Mouse (Mus musculus) retina, postnatal 7 days (tissue): Measurements from ENCODE around the gene Faah.
A peak's percentile ranks its signal among the peaks of the same experiment; 100 is the strongest.

ENCODE experiments used
- DNase-seq: peaks from one replicate; pipeline ENCODE4 v3.0.0-alpha.2; 2012; ENCODE audit warnings: low read depth, low spot score

Gene Faah

DNA sequence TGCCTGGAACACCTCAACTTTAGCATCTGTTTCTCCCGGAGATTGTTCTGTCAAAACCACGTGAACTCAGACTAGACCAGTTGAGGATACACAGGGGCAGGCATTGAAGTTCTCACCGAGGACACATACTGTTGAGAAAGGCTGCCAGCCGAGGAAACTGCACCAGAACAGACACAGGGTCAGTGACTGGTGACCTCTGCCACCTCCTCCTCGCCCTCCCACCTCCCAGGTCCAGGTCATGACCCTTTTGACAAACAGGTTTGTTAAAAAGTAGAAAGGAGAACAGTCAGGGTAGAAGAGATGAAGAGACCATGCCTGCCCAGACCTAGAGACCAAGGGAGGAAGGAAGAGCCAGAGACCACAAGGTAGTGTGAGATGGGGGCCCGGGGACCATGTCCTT lies 17.1 kb downstream of the Faah start:
- no peak for DNase-seq

DNA sequence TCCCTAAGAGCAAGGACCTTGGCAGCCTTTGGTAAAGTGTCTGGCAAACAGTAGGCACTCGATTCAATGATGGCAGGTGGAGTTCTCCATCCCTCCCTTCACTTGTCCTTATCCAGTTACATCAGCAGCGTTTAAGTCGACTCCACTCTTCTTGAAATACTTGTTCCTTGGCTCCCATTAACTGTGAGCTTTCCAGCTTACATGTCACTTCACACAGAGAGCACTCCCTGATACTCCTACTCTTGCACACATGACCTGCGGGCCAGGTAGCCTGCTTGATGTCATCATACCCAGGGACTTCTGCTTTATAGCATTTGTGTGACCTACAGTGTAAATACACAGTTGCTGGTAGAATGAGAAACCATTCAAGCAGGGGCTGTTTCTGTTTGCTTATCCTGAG lies 21.0 kb downstream of the Faah start:
- no peak for DNase-seq

DNA sequence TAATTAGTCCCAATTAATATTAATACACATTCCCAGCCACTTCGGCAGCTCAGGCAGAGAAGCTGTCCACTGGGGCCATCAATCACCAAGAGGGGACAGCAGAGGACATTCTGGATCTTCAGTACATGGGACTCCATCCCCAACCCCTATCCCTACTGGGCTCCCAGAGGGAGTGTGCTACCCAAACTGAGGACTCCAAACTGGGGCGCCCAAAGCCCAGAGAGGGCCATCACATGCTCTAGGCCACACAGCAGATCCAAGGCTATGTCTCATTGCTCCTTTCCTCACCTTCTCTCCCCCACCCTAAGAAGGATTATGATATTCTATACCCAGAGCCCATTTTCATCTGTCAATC lies 22.4 kb downstream of the Faah start:
- no peak for DNase-seq

DNA sequence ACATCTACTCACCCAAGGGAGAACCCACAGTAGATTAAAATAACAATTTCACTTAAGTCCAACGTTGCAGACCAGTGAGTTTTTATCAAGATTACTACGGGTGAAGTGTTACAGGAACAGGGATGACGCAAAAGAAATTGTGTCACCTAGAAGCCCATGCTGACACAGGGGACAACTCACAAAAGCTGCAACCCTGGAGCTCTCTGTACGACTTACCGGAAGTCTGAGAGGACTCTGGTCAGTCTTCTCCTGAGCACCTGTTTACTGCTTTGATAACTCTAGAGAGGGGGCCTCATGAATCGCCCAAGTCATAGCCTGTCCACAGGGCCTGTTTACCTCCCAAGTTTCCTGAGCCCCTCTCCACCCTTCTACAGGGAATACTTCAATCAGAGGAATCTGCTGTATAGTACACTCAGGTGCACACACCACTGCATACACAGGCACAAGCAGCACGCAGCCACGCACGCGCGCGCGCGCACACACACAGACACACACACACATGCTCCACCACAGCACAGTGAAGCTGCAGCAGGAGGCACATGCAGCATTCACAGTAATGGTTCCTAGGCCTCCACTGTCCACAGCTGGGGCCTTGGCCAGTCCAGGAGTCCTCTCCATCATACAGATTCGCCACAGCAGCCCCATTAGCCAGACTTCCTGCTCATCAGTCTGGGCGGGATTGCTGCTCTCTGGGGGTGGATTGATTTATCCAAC lies 22.9 kb downstream of the Faah start:
- no peak for DNase-seq

DNA sequence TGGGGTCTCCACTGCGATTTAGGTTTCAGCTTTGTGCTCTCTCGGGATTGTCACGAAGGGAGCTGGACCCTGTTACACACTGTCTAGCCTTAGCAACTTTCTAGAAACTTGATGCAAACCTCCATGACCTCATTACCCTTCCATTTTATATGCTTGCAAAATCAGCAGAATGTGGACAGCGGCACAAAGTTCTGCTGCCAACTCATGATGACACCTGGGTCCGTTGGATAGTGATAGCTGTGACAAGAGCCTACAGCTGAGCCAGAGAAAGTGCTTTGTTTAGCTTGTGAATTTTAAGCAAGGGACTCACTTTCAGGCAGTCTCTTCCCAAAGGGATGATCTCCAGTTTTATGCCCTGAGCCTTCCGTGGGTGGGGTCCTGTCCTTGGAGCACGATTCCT lies 28.3 kb downstream of the Faah start:
- no peak for DNase-seq

DNA sequence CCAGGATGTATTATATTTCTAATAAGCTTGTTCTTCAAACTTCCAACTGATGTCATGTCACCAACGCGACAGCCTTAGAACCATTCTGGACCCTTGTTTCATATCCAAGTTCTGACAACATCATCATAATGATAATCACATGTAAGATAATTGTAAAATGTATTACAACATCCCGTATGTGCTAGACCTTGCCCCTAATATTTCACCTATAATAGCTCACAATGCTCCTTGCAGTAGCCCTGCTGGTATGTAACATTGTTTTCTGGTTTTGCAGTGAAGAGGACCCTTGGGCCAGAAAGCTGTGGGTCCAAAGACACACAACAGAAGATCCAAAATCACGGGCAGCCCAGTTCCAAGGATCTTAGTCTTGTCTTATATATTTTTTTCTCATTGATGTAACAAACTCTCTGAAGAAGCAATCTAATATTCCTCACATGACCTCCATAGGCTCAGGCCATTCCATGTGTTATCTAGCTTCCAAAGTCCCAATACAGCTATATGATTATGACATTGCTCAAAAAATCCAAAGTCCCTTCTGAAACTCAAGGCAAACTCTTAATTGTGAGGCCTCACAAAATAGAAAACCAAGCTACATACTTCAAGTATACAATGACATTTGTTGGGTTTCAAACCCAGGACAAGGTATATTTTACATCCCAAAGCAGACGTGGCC lies 29.7 kb downstream of the Faah start:
- no peak for DNase-seq

DNA sequence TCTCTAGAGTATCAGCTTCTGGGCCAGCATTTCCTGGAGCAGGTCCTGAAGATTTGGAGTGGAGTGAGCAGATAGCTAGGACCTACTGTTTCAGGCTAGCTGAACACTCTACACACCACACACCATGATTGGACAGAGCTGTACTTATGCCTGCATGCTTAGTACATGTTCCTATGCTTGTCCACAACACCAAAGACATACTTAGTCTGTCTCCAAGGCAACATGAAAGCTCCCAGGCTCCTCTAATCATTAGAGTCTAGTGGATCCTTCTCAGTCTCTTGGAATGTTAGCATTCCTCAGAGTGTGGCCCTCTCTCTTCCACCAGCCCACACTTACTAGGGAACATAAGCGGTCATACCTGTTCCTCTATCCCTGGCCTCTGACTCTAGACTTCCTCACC lies 30.3 kb downstream of the Faah start:
- no peak for DNase-seq

DNA sequence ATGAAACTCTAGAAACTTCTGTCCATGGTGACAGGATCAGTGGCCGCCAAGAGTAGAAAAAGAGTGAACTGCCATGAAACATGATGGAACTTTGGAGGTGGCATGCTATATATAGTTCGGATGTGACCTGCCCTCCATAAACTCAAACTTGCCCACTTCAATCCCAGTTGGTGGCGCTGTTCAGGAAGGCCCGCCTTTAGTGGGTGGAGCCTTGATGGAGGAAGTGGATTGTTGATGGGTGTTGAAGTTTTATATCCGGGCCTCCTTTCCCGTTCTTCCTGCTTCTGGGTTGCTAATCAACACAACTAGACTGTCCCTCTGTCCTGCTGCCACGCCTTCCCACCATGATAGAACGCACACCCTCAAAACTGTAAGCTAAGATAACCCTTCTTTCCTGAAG lies 32.8 kb downstream of the Faah start:
- no peak for DNase-seq

DNA sequence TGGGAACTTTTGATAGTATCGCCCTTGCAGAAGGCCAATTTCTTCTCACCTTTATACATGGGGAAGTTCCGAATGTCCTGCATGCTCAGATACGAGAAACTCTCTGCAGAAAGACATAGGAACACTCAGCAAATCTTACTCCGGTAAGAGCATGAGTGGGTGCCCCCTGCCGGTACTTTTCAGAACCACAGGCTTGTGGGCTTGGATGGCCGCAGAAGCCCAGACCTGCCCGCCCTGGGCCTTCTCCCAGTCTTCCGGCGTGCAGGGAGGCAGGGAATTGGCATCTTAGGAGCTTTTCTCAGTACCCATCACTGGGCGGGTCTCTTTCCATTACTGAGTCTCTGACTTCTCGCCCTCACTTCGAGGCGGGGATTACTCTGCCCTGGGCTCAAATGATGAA lies 33.6 kb downstream of the Faah start:
- DNase-seq, result peak; percentile 72

DNA sequence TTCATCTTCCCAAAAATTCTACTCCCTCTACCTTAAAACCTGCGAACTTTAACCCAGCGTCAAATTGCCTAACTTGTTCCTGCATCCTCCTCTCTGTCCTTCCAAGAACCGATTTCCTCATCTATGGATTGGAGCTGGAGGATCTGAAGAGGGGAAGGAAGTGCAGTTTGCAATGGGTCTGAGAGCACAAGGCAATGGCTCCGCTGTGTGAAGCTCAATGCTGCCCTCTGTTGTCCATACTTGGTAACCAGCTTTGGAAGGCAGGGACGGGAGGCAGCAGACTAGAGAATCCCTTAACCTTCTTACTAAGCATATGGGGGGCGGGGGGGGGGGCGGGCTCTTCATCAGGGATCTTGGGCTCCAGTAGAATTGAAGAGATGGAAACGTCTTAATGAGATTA lies 37.0 kb downstream of the Faah start:
- DNase-seq, result peak; percentile 90

DNA sequence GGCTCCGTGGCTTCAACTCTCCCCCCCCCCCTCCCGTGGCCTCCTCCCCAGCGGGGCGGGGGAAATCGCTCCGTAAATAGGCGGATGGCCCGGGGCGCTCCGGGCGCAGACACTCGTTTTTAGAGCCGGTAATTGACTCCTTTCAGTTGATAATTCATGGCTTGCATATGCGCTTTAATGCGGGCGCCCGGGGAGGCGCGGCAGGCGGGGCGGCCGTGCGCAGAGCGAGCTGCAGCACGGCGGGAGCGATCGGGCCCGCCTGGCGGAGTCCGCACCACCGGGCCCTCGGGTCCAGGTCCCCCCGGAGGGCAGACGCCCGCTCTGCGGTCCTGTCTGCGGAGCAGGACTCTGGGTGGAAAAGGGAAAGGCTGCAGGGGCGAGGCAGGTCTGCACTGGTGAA lies 38.3 kb downstream of the Faah start:
- DNase-seq, result no peak

DNA sequence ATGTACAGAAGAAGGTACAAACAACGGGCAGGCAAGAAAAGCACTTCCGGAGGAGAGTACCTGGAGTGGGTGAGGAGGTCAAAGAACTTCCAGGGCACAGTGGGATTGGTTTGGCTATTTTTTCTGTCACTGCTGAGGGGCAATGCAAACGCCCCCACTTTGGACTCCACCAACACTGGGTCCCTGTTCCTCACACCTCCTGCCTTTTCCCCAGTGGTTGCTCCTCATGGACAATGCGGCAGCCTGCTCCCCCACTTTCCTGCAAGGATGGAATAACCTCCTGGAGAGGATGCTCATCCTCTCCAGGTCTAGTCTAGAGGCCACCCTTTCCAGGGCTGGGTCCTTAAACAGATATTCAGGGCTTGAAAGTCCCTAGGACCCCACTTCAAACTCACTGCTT lies 38.8 kb downstream of the Faah start:
- no peak for DNase-seq

DNA sequence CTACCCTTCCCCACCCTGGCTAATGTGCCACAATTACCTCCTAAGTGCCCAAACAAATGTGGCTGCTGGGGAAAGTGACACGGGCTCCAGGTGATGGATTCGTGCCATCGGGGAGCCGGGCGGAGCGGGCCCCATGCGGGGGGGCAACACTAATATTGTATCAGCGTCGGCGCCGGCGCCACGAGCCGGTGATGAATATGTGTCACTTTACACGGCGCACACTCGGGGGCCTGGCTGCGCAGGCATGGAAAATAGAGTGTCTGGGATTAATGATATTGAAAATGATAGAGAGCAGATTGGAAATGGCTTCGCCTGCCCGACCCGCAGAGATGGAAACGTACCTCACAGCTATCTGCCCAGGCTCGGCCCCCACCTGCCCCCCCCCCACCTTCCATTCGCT lies 45.2 kb downstream of the Faah start:
- DNase-seq, result no peak

DNA sequence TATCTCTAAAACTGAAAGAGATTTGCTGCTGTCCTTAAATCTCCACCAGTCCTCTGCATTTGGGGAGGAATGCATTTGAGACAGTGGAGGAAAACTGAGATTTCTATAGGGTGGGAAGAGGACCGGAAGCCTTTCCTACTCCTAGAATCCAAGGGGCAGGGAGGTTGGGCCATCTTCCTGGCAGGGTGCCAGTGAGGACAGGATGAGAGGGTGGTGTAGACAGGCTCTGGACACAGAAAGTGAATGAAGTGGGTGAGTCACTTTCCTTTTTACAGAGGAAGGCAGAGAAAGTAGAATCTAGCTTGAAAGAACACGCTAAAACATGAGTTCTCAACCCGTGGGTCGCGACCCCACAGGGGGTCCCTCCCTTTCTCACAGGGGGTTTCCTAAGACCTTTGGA lies 53.3 kb downstream of the Faah start:
- DNase-seq, result no peak

DNA sequence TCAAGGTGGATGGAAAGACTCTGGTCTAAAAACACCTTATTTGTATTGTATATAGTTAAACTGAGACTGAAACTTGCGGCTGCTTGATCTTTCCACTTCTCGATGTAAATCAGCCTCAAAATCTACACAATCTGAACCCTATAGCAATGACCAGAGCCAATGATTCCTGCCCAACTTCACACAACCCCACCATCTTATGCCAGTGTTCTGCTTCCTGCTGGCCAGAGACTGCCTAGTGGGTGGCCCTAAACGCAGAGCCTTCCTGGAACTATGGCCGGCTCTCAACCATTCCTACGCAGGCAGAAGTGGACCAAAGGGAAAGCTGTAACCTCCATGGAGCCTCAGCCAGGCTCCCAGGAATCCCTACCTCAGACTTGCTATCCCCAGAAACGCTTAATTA lies 54.0 kb downstream of the Faah start:
- DNase-seq, result no peak

DNA sequence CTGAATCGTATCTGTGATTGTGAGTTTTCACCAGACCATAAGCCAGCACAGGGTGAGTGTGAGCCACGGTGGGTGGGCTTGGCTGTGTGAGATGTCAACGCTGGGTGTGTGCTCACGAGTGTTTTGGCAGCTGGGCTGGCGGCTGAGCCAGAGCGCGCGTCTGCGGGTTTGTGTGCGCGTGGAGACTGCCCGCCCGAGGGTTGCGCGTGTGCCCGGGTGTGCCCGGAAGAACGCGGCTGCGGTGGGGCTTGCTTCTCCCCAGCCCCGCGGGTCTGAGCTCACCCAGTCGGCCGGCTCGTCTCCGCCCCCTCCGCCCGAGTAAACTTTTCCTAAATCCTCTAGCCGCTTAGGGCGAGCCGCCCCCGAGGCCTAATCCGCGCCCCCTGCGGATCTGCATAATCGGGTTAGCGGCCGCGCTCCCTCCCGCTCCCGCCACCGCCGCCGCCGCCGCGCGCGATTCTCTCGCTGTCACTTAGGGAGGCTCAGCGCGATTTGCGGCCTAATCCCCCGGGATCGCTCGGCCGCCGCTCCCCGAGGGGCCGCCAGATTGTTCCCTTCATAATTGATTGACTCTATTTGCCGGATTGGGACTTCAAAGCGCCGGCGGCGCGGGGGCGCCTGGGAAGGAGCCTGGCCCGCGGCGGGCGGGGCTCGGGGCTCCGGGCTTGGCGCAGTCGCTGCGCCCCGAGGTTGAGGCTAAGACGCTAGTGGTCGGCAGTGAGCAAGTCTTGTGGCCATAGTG lies 54.9 kb downstream of the Faah start:
- DNase-seq, result peak; percentile 93

DNA sequence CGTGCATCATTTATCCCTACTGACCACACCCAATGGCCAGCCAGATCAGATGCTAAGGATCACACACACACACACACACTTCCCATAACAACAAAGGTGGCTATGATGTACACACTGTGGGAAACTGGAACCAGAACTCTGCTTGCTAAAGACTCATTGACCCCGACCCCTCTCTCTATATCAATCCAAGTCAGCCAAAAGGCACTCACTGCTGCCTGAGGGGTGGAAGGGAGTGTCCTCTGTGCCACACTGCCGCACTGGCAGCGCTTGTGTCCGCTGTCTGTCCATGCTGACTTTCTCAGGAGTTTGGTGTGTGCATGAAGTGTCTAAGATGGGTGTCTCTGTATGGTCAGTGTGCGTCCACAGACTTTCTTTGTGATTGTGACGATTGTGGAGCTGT lies 55.7 kb downstream of the Faah start:
- DNase-seq, result no peak

DNA sequence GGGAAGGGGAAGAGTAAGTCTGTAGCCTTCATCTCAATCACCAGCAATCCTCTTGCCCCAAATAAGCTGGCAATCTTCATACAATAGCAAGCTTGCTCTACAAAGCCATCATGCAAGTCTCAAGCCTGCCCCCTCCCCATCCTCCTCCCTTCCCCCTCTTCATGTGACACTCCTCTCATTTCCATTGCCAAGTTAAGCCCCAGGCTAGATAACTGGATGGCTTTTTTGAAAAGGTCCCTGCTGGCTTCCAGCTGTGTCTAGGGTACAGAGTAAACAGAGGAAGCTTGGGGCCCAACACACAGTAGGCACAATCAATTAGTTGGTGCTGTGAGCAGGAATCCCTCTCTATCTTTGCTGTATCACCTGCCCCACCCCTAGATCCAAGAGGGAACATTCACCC lies 58.2 kb downstream of the Faah start:
- DNase-seq, result no peak

DNA sequence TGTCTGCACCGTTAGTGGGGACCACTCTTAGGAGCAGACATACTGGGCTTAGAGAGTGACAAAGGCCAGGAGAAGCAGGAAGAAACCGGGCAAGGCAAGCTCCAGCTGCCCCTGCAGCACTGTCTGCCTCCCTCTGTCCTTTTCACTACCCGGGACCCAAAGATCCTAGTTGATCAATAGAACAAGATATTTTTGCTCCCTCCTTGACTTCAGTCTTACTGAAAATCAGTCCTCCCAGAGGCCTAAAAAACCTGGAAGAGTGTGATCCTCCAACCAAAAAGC lies 62.3 kb downstream of the Faah start:
- DNase-seq, result no peak

DNA sequence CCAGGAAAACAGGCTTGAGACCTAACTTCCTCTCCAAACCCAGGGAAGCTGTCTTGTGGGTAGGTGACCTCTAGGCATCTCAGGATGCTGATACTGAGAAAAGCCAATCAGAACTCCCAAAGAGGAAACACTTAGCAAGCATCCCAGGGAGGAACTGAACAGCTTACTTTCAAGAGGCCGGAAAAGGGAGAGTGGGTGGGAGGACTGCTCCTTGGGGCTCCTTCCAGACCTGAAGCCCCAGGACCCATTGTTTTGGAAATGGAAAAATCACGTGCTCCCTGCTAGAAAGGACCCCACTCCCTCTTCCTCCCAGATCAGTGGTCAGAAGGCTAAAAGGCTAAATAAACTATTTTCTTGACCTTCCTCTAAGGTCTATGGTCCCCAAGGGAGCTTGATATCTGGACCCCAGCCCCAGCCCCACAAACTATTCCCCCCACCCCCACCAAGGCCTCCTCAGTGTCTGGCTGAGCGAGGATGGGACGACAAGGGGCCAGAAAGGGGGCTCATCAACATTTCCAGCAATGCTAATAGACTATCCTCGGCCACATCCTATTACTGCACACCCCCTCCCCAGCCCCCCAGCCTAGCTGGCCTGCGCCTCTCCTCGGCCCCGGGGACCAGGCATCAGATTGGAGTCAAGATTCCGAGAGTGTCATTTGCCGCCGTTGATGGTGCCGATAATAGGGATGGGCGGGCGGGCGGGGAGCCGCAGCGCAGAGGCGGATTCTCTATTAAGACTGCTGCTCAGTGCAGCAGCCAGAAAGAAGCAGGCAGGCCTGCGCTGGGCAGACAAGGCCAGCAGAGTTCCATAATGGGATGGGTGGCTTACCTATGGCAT lies 62.9 kb downstream of the Faah start:
- DNase-seq, result no peak

DNA sequence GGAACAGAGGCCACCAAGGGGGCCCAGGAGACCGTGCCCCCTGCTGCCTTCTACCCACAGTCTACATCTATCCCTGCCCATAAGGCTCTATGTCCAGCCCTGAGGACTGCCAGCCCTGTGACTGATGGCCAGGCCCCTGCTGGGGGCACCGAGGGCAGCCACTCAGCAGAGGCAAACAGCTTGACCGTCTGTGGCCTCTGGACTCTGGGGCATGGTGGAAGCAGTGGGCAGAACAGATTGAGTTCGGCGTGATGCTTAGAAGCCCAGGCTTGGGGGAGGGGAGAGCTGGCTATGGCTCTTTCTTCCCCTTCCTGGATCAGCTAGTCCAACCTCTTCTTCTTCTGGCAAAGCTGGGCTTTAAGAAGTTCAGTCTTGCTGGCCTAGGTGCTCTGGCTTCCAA lies 64.2 kb downstream of the Faah start:
- DNase-seq, result no peak

DNA sequence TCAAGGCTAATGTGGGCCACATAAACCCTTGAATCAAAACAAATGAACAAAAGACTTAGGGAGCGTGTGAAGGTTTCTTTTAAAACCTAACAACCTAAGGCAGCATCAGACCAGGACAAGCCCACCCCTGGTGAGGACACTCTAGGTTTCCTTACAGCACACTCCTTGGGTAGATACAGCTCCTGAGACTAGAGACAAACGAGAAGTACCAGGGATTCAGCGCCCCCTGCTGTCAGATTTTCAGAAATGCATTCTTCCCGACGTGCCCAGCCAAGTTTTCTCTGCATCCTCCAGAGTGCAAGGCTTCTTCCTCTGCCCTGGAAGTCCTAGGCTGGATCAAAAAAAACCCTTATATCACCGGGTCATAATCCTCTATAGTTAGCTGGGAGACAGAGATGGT lies 65.0 kb downstream of the Faah start:
- DNase-seq, result no peak
